Mouse (Mus musculus) right cerebral cortex, postnatal 4 days (tissue): ENCODE data around the gene Trim41.
"Not testable (repeated sequence)": the region's sequence is repeated elsewhere in the genome, so short reads cannot be mapped to it uniquely, and the experiment has no call there.

ENCODE experiments used
- DNase-seq: peaks from one replicate; pipeline ENCODE4 v3.0.0-alpha.2; 2022

The Trim41 gene

GRCm38 (mm10) chr11:48810142-48810541 is 7.0 kb downstream of the Trim41 start:
- no peak for DNase-seq

- no peak for DNase-seq
These were observed 7.7 kb downstream of the Trim41 start for GRCm38 (mm10) chr11:48809434-48809830.

GRCm38 (mm10) chr11:48808737-48809433 is 8.3 kb downstream of the Trim41 start:
- DNase-seq = no peak

DNA sequence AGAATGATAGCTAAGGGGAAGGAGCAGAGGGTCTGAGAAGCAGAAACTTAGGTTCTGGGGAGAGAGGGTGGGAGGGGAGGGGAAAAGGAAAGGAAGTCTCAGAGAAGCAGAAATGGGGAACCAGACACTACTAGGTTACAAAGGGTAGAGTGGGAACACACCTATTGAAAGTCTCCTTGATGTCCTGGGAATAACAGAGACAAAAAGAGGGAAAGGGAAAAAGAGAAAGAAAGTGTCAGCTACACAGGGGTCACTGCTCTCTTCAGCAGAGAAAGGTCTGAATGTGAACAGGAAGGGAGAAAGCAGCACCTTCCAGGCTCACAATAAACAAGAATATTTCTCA is 8.9 kb downstream of the Trim41 start:
- DNase-seq = no peak

DNA sequence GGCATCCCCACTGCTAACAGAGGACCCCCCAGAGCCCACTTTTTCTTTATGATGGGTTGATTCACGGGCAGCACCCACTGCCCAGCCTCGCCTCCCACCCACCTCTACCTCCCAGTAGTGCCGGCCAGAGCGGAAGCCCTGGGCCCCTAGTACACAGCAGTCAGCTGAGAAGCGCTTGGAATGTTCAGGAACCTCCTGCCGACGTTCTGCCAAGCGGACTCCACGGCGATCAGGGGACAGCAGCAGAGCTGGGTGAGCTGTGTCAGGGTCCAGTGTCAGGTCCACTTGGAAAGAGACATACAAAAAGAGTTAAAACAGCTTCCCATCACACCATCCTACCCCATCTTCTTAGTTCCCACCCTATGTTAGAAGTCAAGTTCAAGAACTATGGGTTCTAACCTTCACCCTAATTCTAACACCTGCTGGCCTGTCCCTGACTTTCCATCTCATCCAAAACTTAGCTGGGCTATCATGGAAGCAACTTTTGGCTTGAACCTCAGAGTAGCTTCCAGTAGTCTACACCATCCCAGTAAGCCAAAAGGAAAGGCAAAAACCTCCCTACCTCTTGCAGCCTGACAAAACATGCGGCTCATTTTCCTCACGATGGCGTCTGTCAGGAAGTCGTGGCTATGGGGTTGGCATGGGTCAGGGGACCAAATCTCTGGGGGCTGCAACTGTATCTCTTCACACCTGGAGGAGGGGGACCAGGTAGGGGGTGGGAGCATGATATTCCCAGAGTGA is 9.4 kb downstream of the Trim41 start:
- peak; percentile 23 for DNase-seq

DNA sequence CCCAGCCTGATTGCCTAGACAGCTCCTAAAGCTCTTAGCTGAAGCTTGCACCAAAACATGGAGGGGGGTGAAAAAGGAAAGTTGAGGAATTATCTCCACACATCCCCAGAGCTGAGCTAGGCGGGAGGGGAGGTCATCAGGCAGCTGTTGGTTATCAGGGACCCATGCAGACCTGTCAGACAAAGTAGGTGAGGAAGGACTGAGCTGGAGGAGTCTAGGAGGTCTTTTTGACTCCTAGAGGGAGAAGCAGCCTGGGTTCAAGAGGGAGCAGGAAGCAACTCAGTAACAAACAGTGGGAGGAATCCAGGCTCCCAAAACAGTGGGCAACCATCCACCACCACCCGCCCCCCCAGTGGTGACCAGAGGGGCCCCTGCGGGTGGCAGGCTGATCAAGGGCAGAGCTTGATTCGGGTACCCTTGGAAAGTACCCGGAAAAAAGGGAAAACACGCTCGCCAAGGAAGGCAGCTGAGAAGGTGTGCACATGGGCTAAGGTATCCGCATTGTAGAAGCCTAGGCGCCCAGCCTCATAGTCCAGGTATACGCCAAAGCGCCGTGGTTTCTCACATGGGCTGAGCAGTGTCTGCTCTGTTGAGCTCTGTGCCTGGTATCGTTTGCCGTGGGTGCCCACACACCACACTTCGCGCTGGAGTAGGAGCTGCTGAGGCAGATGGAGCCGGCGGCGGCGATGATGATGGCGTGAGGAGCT is 10.1 kb downstream of the Trim41 start:
- DNase-seq = no peak

- DNase-seq = no peak
These were observed 12.2 kb downstream of the Trim41 start for GRCm38 (mm10) chr11:48804922-48805321.

GRCm38 (mm10) chr11:48803988-48804387 is 13.2 kb downstream of the Trim41 start:
- no peak for DNase-seq

- DNase-seq = no peak
These were observed 15.1 kb downstream of the Trim41 start for GRCm38 (mm10) chr11:48801831-48802772.

- peak; percentile 82 for DNase-seq
These were observed 17.0 kb downstream of the Trim41 start, which contains the start of gene Rack1 for GRCm38 (mm10) chr11:48799921-48800701. TSS of gene Rack1 (plus strand) at chr11:48800332.

DNA sequence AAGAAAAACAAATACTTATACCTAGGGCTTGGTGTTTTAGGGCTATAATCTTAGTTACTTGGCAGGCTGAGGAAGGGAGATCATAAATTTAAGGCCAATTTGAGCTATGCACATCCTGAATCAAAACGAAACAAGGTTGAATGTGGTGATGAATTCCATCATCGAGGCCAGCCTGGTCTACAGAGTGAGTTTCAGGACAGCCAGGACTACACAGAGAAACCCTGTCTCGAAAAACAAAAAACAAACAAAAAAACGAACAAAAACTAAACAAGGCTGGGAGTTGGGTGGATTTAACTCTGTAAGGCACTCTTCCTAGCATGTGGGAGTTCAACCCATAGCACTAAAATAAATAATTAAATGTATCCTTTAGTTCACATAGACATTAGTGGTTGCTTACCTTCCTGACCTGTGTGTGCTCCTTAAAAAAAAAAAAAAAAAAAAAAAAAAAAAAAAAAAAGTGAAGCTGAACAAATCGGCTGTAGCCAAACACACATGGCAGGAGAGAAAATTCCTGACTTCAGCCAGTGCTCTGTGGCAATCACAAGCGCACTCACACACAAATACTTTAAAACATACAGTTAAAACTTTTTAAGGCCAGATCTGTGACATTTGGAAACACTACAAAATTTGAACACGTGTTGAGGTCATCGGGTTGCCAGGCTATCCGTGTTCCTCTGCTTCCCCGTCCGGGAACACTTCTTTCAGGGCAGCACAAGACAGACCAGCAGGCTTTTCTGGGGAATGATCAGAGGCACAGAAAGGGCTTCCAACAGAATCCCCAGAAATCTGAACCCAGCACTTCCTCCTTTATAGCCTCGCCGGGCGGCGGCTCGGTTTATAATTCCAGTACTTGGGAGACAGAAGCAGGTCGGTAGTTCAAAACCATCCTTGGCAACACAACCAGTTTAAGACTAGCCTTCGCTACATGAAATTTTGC is 17.9 kb downstream of the Trim41 start:
- DNase-seq = no peak

DNA sequence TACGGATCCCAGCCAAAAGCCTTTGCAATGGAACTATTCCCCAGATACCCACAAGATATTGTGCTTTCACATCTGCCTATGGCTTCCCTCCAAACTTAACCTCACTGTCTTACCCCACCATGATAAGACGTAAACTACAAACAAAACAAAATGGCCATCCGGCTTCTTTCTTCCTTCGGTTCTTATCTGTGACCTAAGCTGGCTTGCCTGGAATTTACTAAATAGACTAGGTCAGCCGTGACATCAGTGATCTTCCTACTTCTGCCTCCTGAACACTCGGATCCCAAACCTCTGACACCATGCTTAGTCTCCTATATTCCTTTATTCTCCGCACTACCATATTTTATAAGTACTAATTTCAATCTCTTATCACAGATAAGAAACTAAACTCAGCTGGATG is 18.8 kb downstream of the Trim41 start:
- DNase-seq = no peak

- DNase-seq = no peak
These were observed 19.9 kb downstream of the Trim41 start for GRCm38 (mm10) chr11:48797287-48797686.

DNA sequence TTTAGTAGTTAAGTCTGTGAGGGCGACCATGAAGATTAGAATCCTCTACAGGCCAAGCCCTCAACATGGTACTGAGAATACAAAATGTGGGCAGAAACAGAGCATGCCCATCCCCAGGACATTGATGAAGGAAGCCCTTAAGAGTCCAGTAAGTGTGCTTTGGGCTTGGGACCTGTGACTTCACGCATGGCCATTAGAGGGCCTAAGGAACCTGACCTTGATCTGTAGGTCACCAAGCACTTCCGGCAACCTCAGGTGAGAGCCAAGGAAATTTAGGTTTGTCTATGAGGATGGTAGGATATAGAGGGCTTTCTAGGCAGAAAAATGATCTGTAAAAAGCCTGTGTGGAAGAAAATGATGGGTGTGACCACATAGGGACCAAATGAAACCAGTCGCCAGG is 20.9 kb downstream of the Trim41 start:
- DNase-seq = no peak

DNA sequence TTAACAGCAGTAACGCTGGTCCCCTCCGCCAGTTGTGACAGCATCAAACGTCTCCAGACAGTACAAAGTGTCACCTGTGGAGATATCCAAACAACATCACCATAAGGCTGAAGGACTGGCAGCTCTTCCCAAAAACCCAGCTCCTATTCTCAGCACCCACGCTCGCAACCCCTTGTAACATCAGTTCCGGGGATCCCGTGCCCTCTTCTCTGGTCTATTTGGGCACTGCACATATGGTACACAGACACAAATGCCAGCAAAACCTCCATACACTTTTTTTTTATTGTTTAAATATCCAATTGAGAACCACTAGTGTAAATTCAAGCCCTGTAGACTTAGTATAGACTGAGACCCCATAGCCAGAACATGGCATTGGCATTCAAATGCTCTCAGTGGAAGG is 21.9 kb downstream of the Trim41 start:
- DNase-seq = no peak

GRCm38 (mm10) chr11:48793184-48793583 is 24.0 kb downstream of the Trim41 start:
- DNase-seq = no peak

- not testable (repeated sequence) for DNase-seq
These were observed 25.3 kb downstream of the Trim41 start for GRCm38 (mm10) chr11:48791894-48792293.

DNA sequence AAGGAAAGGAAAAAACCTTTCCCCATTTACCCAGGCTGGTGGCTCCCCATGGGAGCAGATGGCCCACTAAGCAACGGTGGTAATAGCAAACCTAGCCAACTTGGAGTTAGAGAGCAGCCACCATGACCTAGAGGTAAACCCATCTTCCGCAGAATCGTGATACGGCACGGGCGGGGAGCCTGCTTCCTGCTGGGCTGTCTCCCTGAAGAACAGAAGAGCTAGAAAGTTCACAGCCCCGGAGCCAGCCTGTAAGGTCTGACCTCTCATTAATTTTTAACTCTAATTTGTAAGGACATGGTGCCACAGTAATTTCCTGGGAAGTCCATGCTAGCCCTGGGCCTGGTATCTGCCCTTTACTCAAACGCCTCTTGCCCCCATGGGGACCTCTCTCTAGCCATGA is 26.2 kb downstream of the Trim41 start:
- DNase-seq = no peak

DNA sequence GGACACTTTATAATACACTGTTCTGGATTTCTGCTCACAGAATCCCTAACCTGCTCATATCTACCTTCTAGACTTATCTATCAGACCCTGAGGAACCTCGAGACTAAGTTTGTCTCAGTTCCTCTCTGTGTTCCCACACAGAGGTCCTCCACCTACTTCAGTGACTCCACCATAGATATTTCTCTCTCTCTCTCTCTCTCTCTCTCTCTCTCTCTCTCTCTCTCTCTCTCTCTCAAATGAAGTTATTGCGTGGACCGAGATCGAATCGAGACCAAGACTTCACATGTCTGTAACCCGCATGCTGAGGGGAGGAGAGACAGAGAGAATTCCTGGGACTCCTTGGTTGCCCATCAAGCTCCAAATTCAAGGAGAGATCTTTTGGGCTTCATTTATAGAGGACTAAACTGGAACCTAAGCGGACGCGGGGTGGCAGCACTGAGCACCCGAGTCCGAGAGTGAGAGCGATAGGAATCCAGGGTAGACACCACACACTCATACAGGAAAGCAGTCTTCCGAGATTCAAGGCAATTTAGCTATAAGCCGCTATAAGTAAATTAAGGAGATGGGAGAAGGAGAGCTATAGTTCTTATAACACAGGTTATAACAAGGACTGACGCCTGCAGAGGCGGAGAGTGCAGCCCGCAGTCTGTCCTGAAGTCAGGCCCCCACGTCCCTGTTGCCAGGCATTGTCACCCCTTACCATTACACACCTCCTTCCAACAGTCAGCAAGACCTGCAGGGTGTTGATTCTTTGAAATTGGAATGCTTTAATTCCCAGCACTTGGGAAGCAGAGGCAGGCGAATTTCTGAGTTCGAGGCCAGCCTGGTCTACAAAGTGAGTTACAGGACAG is 27.0 kb downstream of the Trim41 start:
- peak; percentile 91 for DNase-seq

GRCm38 (mm10) chr11:48789215-48789614 is 27.9 kb downstream of the Trim41 start:
- no peak for DNase-seq
